Comparison of ENCODE assay signal across 31 mouse cellular contexts in the genomic region with DNA sequence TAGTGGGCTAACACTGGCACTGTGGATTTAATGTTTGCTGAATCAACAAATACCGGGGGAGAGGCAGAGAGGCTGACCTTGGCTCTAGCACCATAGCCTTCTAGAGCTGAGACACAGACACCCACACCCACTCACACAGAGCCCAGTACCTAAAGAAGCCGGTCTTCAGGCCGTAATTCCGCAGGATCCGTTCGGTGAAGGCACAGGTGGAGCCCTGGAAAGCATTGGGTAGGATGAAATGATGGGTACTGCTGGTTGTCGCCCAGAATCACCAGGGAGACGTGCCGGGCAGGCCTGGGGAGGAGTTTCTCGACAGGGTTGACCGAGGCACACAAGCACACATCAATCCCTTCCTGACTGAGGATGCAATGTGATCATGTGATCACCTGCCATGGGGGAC. TPM values are rescaled to one million over a fixed set of nuclear protein-coding genes. Genes with fewer than 3 reads are reported as not detected.
DNase-seq lines count a peak whose midpoint lies in the region; ATAC-seq and TF ChIP-seq lines count a peak whose summit lies in the region.
"Had no signal": no experiment of that assay in that cellular context is flagged by ENCODE, and none has a peak within 500 bp of the region (broad histone marks: within the 10 kb centered on the region; RNA-seq: fewer than 3 reads in every experiment).

No protein-coding gene starts in this region.

- no peaks in the 10 kb centered on the region for H3K27me3 ChIP-seq in heart, embryonic 11.5 days (ENCODE audit: control insufficient read depth, insufficient read depth, low read length)
- no peaks in the 10 kb centered on the region for H3K27me3 ChIP-seq in stomach, embryonic 14.5 days (ENCODE audit: control insufficient read depth, insufficient read depth, low read length)
- H3K27me3 ChIP-seq in stomach, postnatal 0 days (ENCODE audit: control insufficient read depth, insufficient read depth, low read length), result no peaks in the 10 kb centered on the region
- no peaks in the 10 kb centered on the region for H3K27me3 ChIP-seq in G1E (ENCODE audit: insufficient read depth, low read length)
- no peaks in the 10 kb centered on the region for H3K27me3 ChIP-seq in liver, postnatal 0 days (ENCODE audit: insufficient read depth, low read length)
- H3K27me3 ChIP-seq: heart, embryonic 13.5 days; hindbrain, embryonic 15.5 days; limb, embryonic 13.5 days; midbrain, embryonic 13.5 days; Patski; stomach, embryonic 15.5 days had no signal

- intact Hi-C loops in heart, postnatal 25 days (cut with DNase I), result no loop called here

- no peak for TF ChIP-seq CTCF in stomach, postnatal 0 days (IDR thresholded peaks at IDR 0.05; ENCODE audit: low read depth)
- TF ChIP-seq CTCF in G1E (IDR thresholded peaks at IDR 0.05; ENCODE audit: low read depth, low read length), result no peak
- no peak for TF ChIP-seq CTCF in liver, postnatal 0 days (IDR thresholded peaks at IDR 0.05; ENCODE audit: low read depth)

- no peak overlapping the region for H3K27ac ChIP-seq in heart, embryonic 11.5 days (ENCODE audit: low read depth, low read length)
- peak overlapping the region; percentile 6; the same call in 1 of the 2 replicates for H3K27ac ChIP-seq in stomach, embryonic 14.5 days (ENCODE audit: low read length)
- H3K27ac ChIP-seq in stomach, postnatal 0 days (replicated peaks), result no peak overlapping the region
- no peak overlapping the region for H3K27ac ChIP-seq in liver, postnatal 0 days (ENCODE audit: low read depth)
- H3K27ac ChIP-seq: heart, embryonic 13.5 days; hindbrain, embryonic 15.5 days; limb, embryonic 13.5 days; midbrain, embryonic 13.5 days had no signal

- H3K4me2 ChIP-seq in heart, embryonic 11.5 days, result no peak overlapping the region; the same call in 1 of the 2 replicates
- 0 out of 2 replicates have a peak overlapping the region, but pooled peaks have one; percentile 7 for H3K4me2 ChIP-seq in stomach, embryonic 14.5 days (replicated peaks; ENCODE audit: low read depth, low read length)
- H3K4me2 ChIP-seq in stomach, postnatal 0 days (replicated peaks; ENCODE audit: low read depth), result no peak overlapping the region
- H3K4me2 ChIP-seq in liver, postnatal 0 days (ENCODE audit: low read depth, low read length), result no peak overlapping the region
- H3K4me2 ChIP-seq: heart, embryonic 13.5 days; hindbrain, embryonic 15.5 days; limb, embryonic 13.5 days; midbrain, embryonic 13.5 days; stomach, embryonic 15.5 days had no signal

- H3K4me1 ChIP-seq in heart, embryonic 11.5 days (ENCODE audit: control insufficient read depth, insufficient read depth, low read length), result peaks cover 11% of the 10 kb centered on the region
- H3K4me1 ChIP-seq in stomach, embryonic 14.5 days (ENCODE audit: control insufficient read depth, insufficient read depth, low read length), result peaks cover 13% of the 10 kb centered on the region
- H3K4me1 ChIP-seq in stomach, postnatal 0 days (replicated peaks; ENCODE audit: control insufficient read depth, insufficient read depth), result peaks cover 4% of the 10 kb centered on the region
- H3K4me1 ChIP-seq in G1E (ENCODE audit: insufficient read depth, low read depth, low read length), result peaks cover 43% of the 10 kb centered on the region
- H3K4me1 ChIP-seq in liver, postnatal 0 days (ENCODE audit: insufficient read depth), result peaks cover 28% of the 10 kb centered on the region

- no peak for DNase-seq in heart, postnatal 25 days (ENCODE audit: low spot score)
- no peak for DNase-seq in stomach, postnatal 0 days (ENCODE audit: low spot score)
- no peak for DNase-seq in G1E (ENCODE audit: low spot score)
- no peak for DNase-seq in liver, postnatal 0 days
- no peak for DNase-seq in thymus, postnatal 36 days
- DNase-seq in right cerebral cortex, postnatal 4 days, result no peak
- DNase-seq: adrenal gland, postnatal 36 days; B cell, adult 2 months; cerebellum, adult 9-10 months; gastrocnemius, postnatal 10 days; heart, adult 18-20 months; heart, postnatal 36 days; kidney, postnatal 25 days; lung, adult 18-20 months; retina, postnatal 1 day; right cerebral cortex, postnatal 25 days had no signal

- no peak for TF ChIP-seq EP300 in stomach, postnatal 0 days (optimal IDR thresholded peaks at IDR 0.05)
- TF ChIP-seq EP300 in liver, postnatal 0 days (IDR thresholded peaks at IDR 0.05; ENCODE audit: low read depth), result no peak

- 0 out of 2 replicates have a peak overlapping the region, but pooled peaks have one; percentile 34 for H3K9ac ChIP-seq in heart, embryonic 11.5 days (ENCODE audit: low read depth, low read length)
- H3K9ac ChIP-seq in stomach, embryonic 14.5 days (replicated peaks; ENCODE audit: low read depth, low read length), result no peak overlapping the region
- H3K9ac ChIP-seq in stomach, postnatal 0 days (ENCODE audit: low read length), result no peak overlapping the region
- 0 out of 2 replicates have a peak overlapping the region, but pooled peaks have one; percentile 7 for H3K9ac ChIP-seq in liver, postnatal 0 days (replicated peaks)
- H3K9ac ChIP-seq: heart, embryonic 13.5 days; hindbrain, embryonic 15.5 days; limb, embryonic 13.5 days; midbrain, embryonic 13.5 days; stomach, embryonic 15.5 days had no signal

- WGBS in heart, embryonic 11.5 days (ENCODE audit: insufficient replicate concordance), result 89% methylated on average over 11 of the region's 11 CpGs
- WGBS in stomach, embryonic 14.5 days, result 73% methylated on average over 11 of the region's 11 CpGs
- 61% methylated on average over 11 of the region's 11 CpGs for WGBS in stomach, postnatal 0 days
- 62% methylated on average over 11 of the region's 11 CpGs for WGBS in liver, postnatal 0 days (ENCODE audit: insufficient replicate concordance)

- peaks cover 11% of the 10 kb centered on the region for H3K36me3 ChIP-seq in heart, embryonic 11.5 days (ENCODE audit: control insufficient read depth, insufficient read depth, low read length)
- H3K36me3 ChIP-seq in stomach, embryonic 14.5 days (ENCODE audit: control insufficient read depth, insufficient read depth, low read length), result peaks cover 17% of the 10 kb centered on the region
- H3K36me3 ChIP-seq in stomach, postnatal 0 days (ENCODE audit: control insufficient read depth, insufficient read depth, low read length), result peaks cover 12% of the 10 kb centered on the region
- peaks cover 65% of the 10 kb centered on the region for H3K36me3 ChIP-seq in G1E (replicated peaks)
- H3K36me3 ChIP-seq in liver, postnatal 0 days (replicated peaks; ENCODE audit: insufficient read depth, low read length), result peaks cover 22% of the 10 kb centered on the region

- no peak overlapping the region for H3K4me3 ChIP-seq in heart, embryonic 11.5 days (ENCODE audit: low read depth, low read length)
- no peak overlapping the region for H3K4me3 ChIP-seq in stomach, embryonic 14.5 days (ENCODE audit: low read depth, low read length)
- no peak overlapping the region for H3K4me3 ChIP-seq in stomach, postnatal 0 days (ENCODE audit: low read depth, low read length)
- H3K4me3 ChIP-seq in G1E (ENCODE audit: low read depth, low read length), result peak overlapping the region; percentile 22; the same call in 1 of the 2 replicates
- H3K4me3 ChIP-seq in liver, postnatal 0 days (ENCODE audit: low read depth, low read length), result no peak overlapping the region
- H3K4me3 ChIP-seq: erythroblast, embryonic 14.5 days; heart, embryonic 13.5 days; hindbrain, embryonic 15.5 days; limb, embryonic 13.5 days; midbrain, embryonic 13.5 days; stomach, embryonic 15.5 days had no signal

- ATAC-seq in heart, embryonic 11.5 days (replicated peaks; ENCODE audit: insufficient number of reproducible peaks, low FRiP score, low TSS enrichment), result no peak
- no peak for ATAC-seq in stomach, embryonic 14.5 days (ENCODE audit: insufficient number of reproducible peaks, insufficient read depth, low FRiP score, low read depth)
- ATAC-seq in stomach, postnatal 0 days (ENCODE audit: low FRiP score, low TSS enrichment), result no peak
- ATAC-seq in G1E (ENCODE audit: extremely low read depth, insufficient number of reproducible peaks, low FRiP score, poor library complexity, severe bottlenecking), result no peak
- no peak for ATAC-seq in liver, postnatal 0 days
- ATAC-seq: forebrain, embryonic 14.5 days; midbrain, embryonic 13.5 days; Patski had no signal

- H3K9me3 ChIP-seq in heart, embryonic 11.5 days (replicated peaks; ENCODE audit: control insufficient read depth, low read length), result no peaks in the 10 kb centered on the region
- H3K9me3 ChIP-seq in stomach, embryonic 14.5 days (ENCODE audit: control insufficient read depth, low read depth, low read length), result no peaks in the 10 kb centered on the region
- H3K9me3 ChIP-seq in stomach, postnatal 0 days (ENCODE audit: control insufficient read depth, low read length), result no peaks in the 10 kb centered on the region
- no peaks in the 10 kb centered on the region for H3K9me3 ChIP-seq in G1E (replicated peaks)
- no peaks in the 10 kb centered on the region for H3K9me3 ChIP-seq in liver, postnatal 0 days (ENCODE audit: low read length)
- H3K9me3 ChIP-seq: heart, embryonic 13.5 days; hindbrain, embryonic 15.5 days; limb, embryonic 13.5 days; midbrain, embryonic 13.5 days; stomach, embryonic 15.5 days had no signal

RNA-seq across cellular contexts. Expression of a gene that starts 12.9 kb away (rescaled TPM):
- polyA plus RNA-seq in heart, embryonic 11.5 days (2014; fragmentation: Nextera tagmentation; extraction: Ambion mirVana), result 14.5 and 15.3 TPM in 2 replicates
- total RNA-seq in heart, postnatal 25 days (2021), result 1 to 10 TPM; 4.2 to 6.0 TPM
- 25.9 and 27.1 TPM in 2 replicates for polyA plus RNA-seq in stomach, embryonic 14.5 days (2014; fragmentation: Nextera tagmentation; extraction: Ambion mirVana)
- polyA plus RNA-seq in stomach, postnatal 0 days (2015; fragmentation: Nextera tagmentation; extraction: Ambion mirVana), result 15.1 and 17.3 TPM in 2 replicates
- total RNA-seq in G1E (2014; fragmentation: Nextera tagmentation) (14.7 and 22.9 TPM in 2 replicates), G1E (2017) (12.8 and 13.6 TPM in 2 replicates)
- polyA plus RNA-seq in G1E (2012), result 81.4 and 145 TPM in 2 replicates
- polyA plus RNA-seq in liver, postnatal 0 days (2015; fragmentation: Nextera tagmentation; extraction: Ambion mirVana), result 85.3 and 95.9 TPM in 2 replicates

RNA-seq across cellular contexts. Expression of a gene that starts 21.8 kb away (rescaled TPM):
- polyA plus RNA-seq in heart, embryonic 11.5 days (2014; fragmentation: Nextera tagmentation; extraction: Ambion mirVana), result 53.8 and 61.2 TPM in 2 replicates
- total RNA-seq in heart, postnatal 25 days (2021), result 10 to 100 TPM; 23.4 to 26.4 TPM
- polyA plus RNA-seq in stomach, embryonic 14.5 days (2014; fragmentation: Nextera tagmentation; extraction: Ambion mirVana), result 78.6 and 80.8 TPM in 2 replicates
- polyA plus RNA-seq in stomach, postnatal 0 days (2015; fragmentation: Nextera tagmentation; extraction: Ambion mirVana), result 55.8 and 57.8 TPM in 2 replicates
- total RNA-seq in G1E (2014; fragmentation: Nextera tagmentation), result 68.7 and 71.2 TPM in 2 replicates
- 31.7 and 32.5 TPM in 2 replicates for total RNA-seq in G1E (2017)
- 105 and 129 TPM in 2 replicates for polyA plus RNA-seq in G1E (2012)
- polyA plus RNA-seq in liver, postnatal 0 days (2015; fragmentation: Nextera tagmentation; extraction: Ambion mirVana), result 49.5 and 53.7 TPM in 2 replicates

RNA-seq across cellular contexts. Expression of a gene that starts 29.8 kb away (rescaled TPM):
- polyA plus RNA-seq in heart, embryonic 11.5 days (2014; fragmentation: Nextera tagmentation; extraction: Ambion mirVana), result 26.4 and 29.1 TPM in 2 replicates
- 10 to 100 TPM; 20.7 to 25.4 TPM for total RNA-seq in heart, postnatal 25 days (2021)
- 28.2 and 28.4 TPM in 2 replicates for polyA plus RNA-seq in stomach, embryonic 14.5 days (2014; fragmentation: Nextera tagmentation; extraction: Ambion mirVana)
- polyA plus RNA-seq in stomach, postnatal 0 days (2015; fragmentation: Nextera tagmentation; extraction: Ambion mirVana), result 7.7 and 8.4 TPM in 2 replicates
- total RNA-seq in G1E (2014; fragmentation: Nextera tagmentation), result not detected in 2 replicates
- 0.06 and 0.98 TPM in 2 replicates for total RNA-seq in G1E (2017)
- polyA plus RNA-seq in G1E (2012), result 0.35 and 0.39 TPM in 2 replicates
- 7.6 and 8.3 TPM in 2 replicates for polyA plus RNA-seq in liver, postnatal 0 days (2015; fragmentation: Nextera tagmentation; extraction: Ambion mirVana)

RNA-seq across cellular contexts. Expression of a gene that starts 44.6 kb away (rescaled TPM):
- 113 and 127 TPM in 2 replicates for polyA plus RNA-seq in heart, embryonic 11.5 days (2014; fragmentation: Nextera tagmentation; extraction: Ambion mirVana)
- total RNA-seq in heart, postnatal 25 days (2021), result 100 to 1,000 TPM; 126 to 140 TPM
- polyA plus RNA-seq in stomach, embryonic 14.5 days (2014; fragmentation: Nextera tagmentation; extraction: Ambion mirVana), result 49.1 and 54.5 TPM in 2 replicates
- 23.0 and 23.3 TPM in 2 replicates for polyA plus RNA-seq in stomach, postnatal 0 days (2015; fragmentation: Nextera tagmentation; extraction: Ambion mirVana)
- total RNA-seq in G1E (2014; fragmentation: Nextera tagmentation), result 4.4 and 6.4 TPM in 2 replicates
- 0.76 and 0.93 TPM in 2 replicates for total RNA-seq in G1E (2017)
- polyA plus RNA-seq in G1E (2012), result 5.3 and 6.3 TPM in 2 replicates
- polyA plus RNA-seq in liver, postnatal 0 days (2015; fragmentation: Nextera tagmentation; extraction: Ambion mirVana), result 29.9 and 30.2 TPM in 2 replicates

RNA-seq across cellular contexts. Expression of a gene that starts 49.8 kb away (rescaled TPM):
- 0.32 and 0.46 TPM in 2 replicates for polyA plus RNA-seq in heart, embryonic 11.5 days (2014; fragmentation: Nextera tagmentation; extraction: Ambion mirVana)
- not detected for total RNA-seq in heart, postnatal 25 days (2021)
- polyA plus RNA-seq in stomach, embryonic 14.5 days (2014; fragmentation: Nextera tagmentation; extraction: Ambion mirVana), result 0.67 and 0.77 TPM in 2 replicates
- polyA plus RNA-seq in stomach, postnatal 0 days (2015; fragmentation: Nextera tagmentation; extraction: Ambion mirVana), result not detected in 2 replicates
- total RNA-seq in G1E (2014; fragmentation: Nextera tagmentation), result not detected in 2 replicates
- 0.17 TPM in 1 of 2 replicates, not detected in the other for total RNA-seq in G1E (2017)
- polyA plus RNA-seq in G1E (2012), result not detected in 2 replicates
- polyA plus RNA-seq in liver, postnatal 0 days (2015; fragmentation: Nextera tagmentation; extraction: Ambion mirVana), result not detected in 2 replicates
- total RNA-seq: adrenal gland, adult 18-20 months; adrenal gland, postnatal 36 days; common myeloid progenitor, adult 5-6 weeks; gastrocnemius, postnatal 10 days; heart, adult 18-20 months; heart, postnatal 36 days; megakaryocyte, adult 5-6 weeks; monocyte, adult 5-6 weeks had no signal
- polyA plus RNA-seq: erythroblast, embryonic 14.5 days; kidney, embryonic 14.5 days; Patski had no signal

Comparison
In these comparisons a context has a peak if more than half of its experiments do, and no peak if none do; other contexts are left out.
1. H3K9ac ChIP-seq: peak in heart, embryonic 11.5 days (single experiment) and liver, postnatal 0 days (single experiment); none in stomach, embryonic 14.5 days (single experiment) and stomach, postnatal 0 days (single experiment).